Mouse (Mus musculus) neural tube, embryonic 15.5 days (tissue): Measurements from ENCODE around the gene Plxna4. TPM values are rescaled to one million over a fixed set of nuclear protein-coding genes. Genes with fewer than 3 reads are reported as not detected.

Experiments used
- ATAC-seq: fragments of 200-750 bp; cut with Nextera tagmentation; 2 replicates; pipeline ENCODE4 v1.8.0; 2017; ENCODE audit warnings: mild to moderate bottlenecking, moderate TSS enrichment, moderate library complexity; ENCODE audit not compliant: low FRiP score
- H3K27ac ChIP-seq: fragments of 300-500 bp; sonication (generic); replicated peaks from 2 replicates; pipeline ENCODE4 v1.5.1; 2015; ENCODE audit warnings: mild to moderate bottlenecking, inconsistent platforms
- H3K27me3 ChIP-seq: fragments of 300-500 bp; sonication (generic); replicated peaks from 2 replicates; pipeline ENCODE4 v1.6.1; 2015; ENCODE audit warnings: inconsistent platforms
- H3K36me3 ChIP-seq: fragments of 300-500 bp; sonication (generic); 2 replicates; pipeline ENCODE4 v1.6.1; 2015; ENCODE audit warnings: inconsistent platforms
- H3K4me1 ChIP-seq: fragments of 300-500 bp; sonication (generic); 2 replicates; pipeline ENCODE4 v1.6.1; 2015; ENCODE audit warnings: inconsistent platforms
- H3K4me2 ChIP-seq: fragments of 300-500 bp; sonication (generic); 2 replicates; pipeline ENCODE4 v1.6.1; 2015; ENCODE audit warnings: inconsistent platforms, mild to moderate bottlenecking, moderate library complexity
- H3K4me3 ChIP-seq: fragments of 300-500 bp; sonication (generic); replicated peaks from 2 replicates; pipeline ENCODE4 v1.5.1; 2015; ENCODE audit warnings: mild to moderate bottlenecking, inconsistent platforms
- H3K9ac ChIP-seq: fragments of 300-500 bp; sonication (generic); replicated peaks from 2 replicates; pipeline ENCODE4 v1.6.1; 2015; ENCODE audit warnings: mild to moderate bottlenecking, inconsistent platforms
- H3K9me3 ChIP-seq: fragments of 300-500 bp; sonication (generic); replicated peaks from 2 replicates; pipeline ENCODE4 v1.6.1; 2016; ENCODE audit warnings: inconsistent platforms
- WGBS: fragments of 180-500 bp; shearing (Covaris S2); methylation state at CpG from one replicate; pipeline ENCODE4 v1.1.7; 2015; ENCODE audit warnings: mixed read lengths; 5-methylcytosine and 5-hydroxymethylcytosine counted together
- polyA plus RNA-seq: library from polyadenylated mRNA; unstranded; fragments of >200 nt; fragmentation: Nextera tagmentation; extraction: Ambion mirVana; gene quantifications from 2 replicates; pipeline ENCODE4 v1.2.1, GENCODE M21; 2015

Plxna4 gene
- polyA plus RNA-seq, 1 experiment from 2014 or later, result 14.9 TPM

- 65% methylated on average over 5 of the region's 5 CpGs for WGBS
- Histone ChIP-seq H3K36me3 (no peaks in the 10 kb centered on the region), H3K4me3 (no peak overlapping the region), H3K4me2 (no peak overlapping the region), H3K4me1 (peaks cover 14% of the 10 kb centered on the region), H3K27me3 (no peaks in the 10 kb centered on the region), H3K9me3 (no peaks in the 10 kb centered on the region), H3K9ac (no peak overlapping the region), H3K27ac (no peak overlapping the region)
- no peak for ATAC-seq
Measured at GRCm38 (mm10) chr6:32472062-32472461, 115.9 kb downstream of the Plxna4 start.

DNA sequence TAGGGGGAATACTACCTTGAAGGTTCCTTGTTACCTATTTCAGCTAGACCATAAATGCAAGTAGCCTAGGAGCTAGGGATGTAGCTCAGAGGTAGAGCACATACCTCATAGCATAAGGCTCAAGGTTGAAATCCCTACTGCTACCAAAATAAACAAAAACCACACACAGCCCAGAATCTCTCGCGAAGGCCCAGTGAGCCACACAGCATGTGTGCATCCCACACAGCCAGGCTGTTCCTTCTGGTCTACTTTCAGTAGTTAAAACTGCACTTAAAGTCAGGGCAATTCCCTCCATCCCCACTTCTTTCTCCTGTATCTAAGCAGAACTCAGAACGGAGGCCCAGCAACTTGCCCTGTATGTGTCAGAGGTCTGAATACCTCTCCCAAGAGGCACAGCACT is 116.4 kb downstream of the Plxna4 start:
- Histone ChIP-seq H3K27ac (no peak overlapping the region), H3K27me3 (no peaks in the 10 kb centered on the region), H3K4me3 (no peak overlapping the region), H3K4me1 (peaks cover 18% of the 10 kb centered on the region), H3K9ac (no peak overlapping the region), H3K4me2 (no peak overlapping the region), H3K36me3 (no peaks in the 10 kb centered on the region), H3K9me3 (no peaks in the 10 kb centered on the region)
- 73% methylated on average over 3 of the region's 3 CpGs for WGBS
- ATAC-seq, result no peak

DNA sequence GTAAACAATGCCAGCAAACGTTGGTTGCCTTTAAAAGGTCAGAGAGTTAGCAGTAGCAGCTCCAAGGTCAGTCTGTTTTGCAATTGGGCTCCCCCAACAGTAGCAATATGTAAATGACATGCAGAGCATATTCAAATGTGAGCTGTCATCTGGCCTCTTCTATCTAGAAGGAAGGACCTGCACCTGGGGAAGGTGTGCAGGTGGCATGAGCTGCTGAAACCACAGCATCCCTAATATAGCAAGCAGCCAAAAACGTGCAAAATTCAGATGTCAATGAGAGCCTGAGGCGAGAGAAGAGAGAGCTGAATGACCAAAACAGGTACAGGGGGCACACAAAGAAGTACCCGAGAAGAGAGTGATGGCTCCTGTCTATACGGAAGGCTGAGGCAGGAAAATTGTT is 118.8 kb downstream of the Plxna4 start:
- H3K27ac ChIP-seq, result no peak overlapping the region
- H3K9me3 ChIP-seq, result no peaks in the 10 kb centered on the region
- H3K4me1 ChIP-seq, result peaks cover 29% of the 10 kb centered on the region
- H3K27me3 ChIP-seq, result no peaks in the 10 kb centered on the region
- H3K4me2 ChIP-seq, result no peak overlapping the region
- no peak for ATAC-seq
- WGBS, result 62% methylated on average over 5 of the region's 5 CpGs
- no peaks in the 10 kb centered on the region for H3K36me3 ChIP-seq
- H3K4me3 ChIP-seq, result no peak overlapping the region
- no peak overlapping the region for H3K9ac ChIP-seq

- no peak overlapping the region for H3K4me3 ChIP-seq
- H3K27ac ChIP-seq, result no peak overlapping the region
- no peaks in the 10 kb centered on the region for H3K27me3 ChIP-seq
- H3K9ac ChIP-seq, result no peak overlapping the region
- H3K4me2 ChIP-seq, result no peak overlapping the region
- WGBS, result 77% methylated on average over 8 of the region's 8 CpGs
- no peaks in the 10 kb centered on the region for H3K9me3 ChIP-seq
- ATAC-seq, result no peak
- no peaks in the 10 kb centered on the region for H3K36me3 ChIP-seq
- peaks cover 37% of the 10 kb centered on the region for H3K4me1 ChIP-seq
Measured at GRCm38 (mm10) chr6:32465129-32465528, 122.9 kb downstream of the Plxna4 start.

GRCm38 (mm10) chr6:32464637-32465036 is 123.4 kb downstream of the Plxna4 start:
- H3K9me3 ChIP-seq, result no peaks in the 10 kb centered on the region
- H3K27me3 ChIP-seq, result no peaks in the 10 kb centered on the region
- H3K36me3 ChIP-seq, result no peaks in the 10 kb centered on the region
- no peak for ATAC-seq
- no peak overlapping the region for H3K9ac ChIP-seq
- H3K4me3 ChIP-seq, result no peak overlapping the region
- 30% methylated on average over 8 of the region's 8 CpGs for WGBS
- 0 out of 2 replicates have a peak overlapping the region, but pooled peaks have one; percentile 18 for H3K27ac ChIP-seq
- no peak overlapping the region for H3K4me2 ChIP-seq
- H3K4me1 ChIP-seq, result peaks cover 37% of the 10 kb centered on the region

- 24% methylated on average over 4 of the region's 4 CpGs for WGBS
Measured at GRCm38 (mm10) chr6:32464046-32464445, 123.9 kb downstream of the Plxna4 start.

GRCm38 (mm10) chr6:32460400-32460799 is 127.6 kb downstream of the Plxna4 start:
- Histone ChIP-seq H3K4me1 (peaks cover 22% of the 10 kb centered on the region), H3K27ac (no peak overlapping the region), H3K36me3 (no peaks in the 10 kb centered on the region), H3K27me3 (no peaks in the 10 kb centered on the region), H3K9ac (no peak overlapping the region), H3K9me3 (no peaks in the 10 kb centered on the region), H3K4me3 (no peak overlapping the region), H3K4me2 (no peak overlapping the region)
- ATAC-seq, result no peak
- WGBS, result 75% methylated on average over 8 of the region's 8 CpGs

More at GRCm38 (mm10) chr6:32464046-32464445, 123.9 kb downstream of the Plxna4 start:
- Histone ChIP-seq H3K9me3 (no peaks in the 10 kb centered on the region), H3K4me2 (no peak overlapping the region), H3K4me1 (peaks cover 37% of the 10 kb centered on the region), H3K4me3 (no peak overlapping the region), H3K27ac (0 out of 2 replicates have a peak overlapping the region, but pooled peaks have one; percentile 18), H3K36me3 (no peaks in the 10 kb centered on the region), H3K27me3 (no peaks in the 10 kb centered on the region), H3K9ac (no peak overlapping the region)
- peak; percentile 58; the same call in 1 of the 2 replicates for ATAC-seq

GRCm38 (mm10) chr6:32456641-32457040 is 131.4 kb downstream of the Plxna4 start:
- no peaks in the 10 kb centered on the region for H3K36me3 ChIP-seq
- no peak overlapping the region for H3K9ac ChIP-seq
- no peaks in the 10 kb centered on the region for H3K9me3 ChIP-seq
- no peaks in the 10 kb centered on the region for H3K27me3 ChIP-seq
- no peak for ATAC-seq
- H3K4me1 ChIP-seq, result 0 out of 2 replicates have a peak, but pooled peaks cover 4% of the 10 kb centered on the region
- no peak overlapping the region for H3K4me2 ChIP-seq
- no peak overlapping the region for H3K4me3 ChIP-seq
- WGBS, result 81% methylated on average over 3 of the region's 3 CpGs
- H3K27ac ChIP-seq, result no peak overlapping the region

GRCm38 (mm10) chr6:32451851-32452250 is 136.1 kb downstream of the Plxna4 start:
- Histone ChIP-seq H3K4me2 (no peak overlapping the region), H3K9ac (no peak overlapping the region), H3K27ac (no peak overlapping the region), H3K4me1 (no peaks in the 10 kb centered on the region), H3K27me3 (no peaks in the 10 kb centered on the region), H3K4me3 (no peak overlapping the region), H3K9me3 (no peaks in the 10 kb centered on the region), H3K36me3 (no peaks in the 10 kb centered on the region)
- no peak for ATAC-seq

DNA sequence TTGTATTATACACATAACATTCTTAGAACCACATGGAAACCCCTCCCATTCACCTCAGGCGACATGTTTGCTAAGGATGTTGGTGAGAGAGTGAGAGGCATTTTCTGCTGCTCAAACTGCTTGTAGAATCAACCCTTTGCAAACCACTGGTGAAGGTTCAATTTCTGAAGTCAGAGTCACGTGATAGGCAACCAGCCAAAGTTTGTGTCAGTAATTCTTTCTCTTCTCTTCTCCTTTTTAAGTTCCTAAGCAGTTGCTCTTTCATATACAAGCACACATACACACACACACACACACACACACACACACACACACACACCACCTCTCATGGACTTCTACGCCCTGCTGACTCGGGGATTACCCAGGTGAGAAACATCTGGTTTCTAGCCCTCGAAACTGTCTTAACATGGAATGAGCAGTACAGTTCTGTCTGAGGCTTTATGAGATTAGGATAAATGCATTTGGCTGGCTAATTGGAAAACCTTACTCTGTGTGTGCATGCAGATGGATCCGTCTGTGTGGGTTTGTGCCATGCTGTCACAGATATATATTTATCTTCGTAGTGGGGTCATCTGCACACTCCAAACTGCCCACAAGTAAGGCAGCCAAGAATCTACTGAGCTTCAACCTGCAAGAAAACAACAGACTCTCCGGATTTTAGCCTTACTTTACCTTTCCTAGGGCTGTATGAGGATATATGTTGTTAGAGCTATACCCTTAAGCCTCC is 138.6 kb downstream of the Plxna4 start:
- 79% methylated on average over 8 of the region's 8 CpGs for WGBS
- Histone ChIP-seq H3K27me3 (no peaks in the 10 kb centered on the region), H3K9me3 (no peaks in the 10 kb centered on the region), H3K9ac (no peak overlapping the region), H3K4me1 (0 out of 2 replicates have a peak, but pooled peaks cover 6% of the 10 kb centered on the region), H3K36me3 (no peaks in the 10 kb centered on the region), H3K27ac (no peak overlapping the region), H3K4me3 (no peak overlapping the region), H3K4me2 (no peak overlapping the region)
- no peak for ATAC-seq

- Histone ChIP-seq H3K4me1 (0 out of 2 replicates have a peak, but pooled peaks cover 7% of the 10 kb centered on the region), H3K36me3 (no peaks in the 10 kb centered on the region), H3K9me3 (no peaks in the 10 kb centered on the region), H3K4me3 (no peak overlapping the region), H3K27me3 (no peaks in the 10 kb centered on the region), H3K27ac (no peak overlapping the region), H3K4me2 (no peak overlapping the region), H3K9ac (no peak overlapping the region)
- 86% methylated on average over 3 of the region's 3 CpGs for WGBS
- no peak for ATAC-seq
Measured at GRCm38 (mm10) chr6:32448787-32449186, 139.2 kb downstream of the Plxna4 start.

DNA sequence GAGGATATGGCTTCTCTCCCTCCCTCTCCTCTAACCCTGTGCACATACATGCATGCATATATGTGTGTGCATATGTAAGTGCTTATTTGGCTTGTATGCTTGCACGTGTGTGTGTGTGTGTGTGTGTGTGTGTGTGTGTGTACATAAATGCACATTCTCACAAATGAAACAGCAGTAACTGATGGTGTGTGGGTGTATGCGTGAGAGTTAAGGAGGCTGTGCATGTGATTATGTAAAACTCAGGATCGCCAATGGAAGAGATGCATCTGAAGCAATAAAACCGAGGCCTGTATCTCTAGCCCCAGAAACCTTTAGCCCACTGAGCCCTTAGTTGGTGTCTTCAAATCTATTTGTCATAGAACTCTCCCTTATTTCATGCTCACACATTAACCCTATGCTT is 141.7 kb downstream of the Plxna4 start:
- ATAC-seq, result no peak
- Histone ChIP-seq H3K4me1 (peaks cover 10% of the 10 kb centered on the region; the same call in 1 of the 2 replicates), H3K36me3 (no peaks in the 10 kb centered on the region), H3K4me3 (no peak overlapping the region), H3K4me2 (no peak overlapping the region), H3K9ac (no peak overlapping the region), H3K9me3 (no peaks in the 10 kb centered on the region), H3K27ac (no peak overlapping the region), H3K27me3 (no peaks in the 10 kb centered on the region)
- 76% methylated on average over 4 of the region's 4 CpGs for WGBS
